Mouse (Mus musculus): Measurements from ENCODE around the gene 6030408B16Rik. TPM values are rescaled to one million over a fixed set of nuclear protein-coding genes. Genes with fewer than 3 reads are reported as not detected.
"Not testable (repeated sequence)": the region's sequence is repeated elsewhere in the genome, so short reads cannot be mapped to it uniquely, and the experiment has no call there.

6030408B16Rik gene
- polyA plus RNA-seq, 1 experiment from 2014 or later, result 0.28 TPM

DNA sequence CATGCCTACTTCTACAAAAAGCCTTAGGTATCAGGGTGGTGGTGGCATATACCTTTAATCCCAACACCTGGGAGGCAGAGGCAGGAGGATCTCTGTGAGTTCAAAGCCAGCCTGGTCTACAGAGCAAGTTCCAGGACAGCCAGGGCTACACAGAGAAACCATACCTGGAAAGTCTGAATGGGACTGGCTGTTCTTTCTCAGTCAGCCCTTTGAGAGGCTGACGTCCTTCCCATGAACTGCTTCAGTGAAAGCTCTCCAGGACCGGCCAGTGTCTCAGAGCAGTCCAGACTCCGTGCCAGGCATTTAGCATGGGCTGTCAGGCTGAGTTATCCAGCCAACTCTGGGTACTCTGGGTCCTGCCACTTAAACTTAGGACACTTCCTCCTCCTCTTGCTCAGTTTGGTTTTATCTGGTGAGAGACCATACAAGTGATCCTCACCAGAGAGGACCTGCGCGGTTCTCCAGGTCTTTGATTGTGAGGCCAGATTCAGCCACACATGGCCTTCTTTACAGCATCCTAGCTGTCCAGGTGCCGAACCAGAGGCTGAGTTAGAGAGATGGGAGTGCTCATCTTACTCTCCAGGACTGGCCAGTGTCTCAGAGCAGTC, 27.1 kb downstream of the 6030408B16Rik start:
- no peaks in the 10 kb centered on the region for H3K27me3 ChIP-seq (replicated peaks)
- ATAC-seq (replicated peaks), result no peak
- H3K4me3 ChIP-seq, result no peak overlapping the region
- no peak overlapping the region for H3K4me2 ChIP-seq
- H3K4me1 ChIP-seq, result peaks cover 3% of the 10 kb centered on the region; the same call in 1 of the 2 replicates
- H3K9ac ChIP-seq, result no peak overlapping the region
- no peaks in the 10 kb centered on the region for H3K9me3 ChIP-seq
- no peak overlapping the region for H3K27ac ChIP-seq
- no peaks in the 10 kb centered on the region for H3K36me3 ChIP-seq (replicated peaks)
- WGBS, result 87% methylated on average over 6 of the region's 6 CpGs

DNA sequence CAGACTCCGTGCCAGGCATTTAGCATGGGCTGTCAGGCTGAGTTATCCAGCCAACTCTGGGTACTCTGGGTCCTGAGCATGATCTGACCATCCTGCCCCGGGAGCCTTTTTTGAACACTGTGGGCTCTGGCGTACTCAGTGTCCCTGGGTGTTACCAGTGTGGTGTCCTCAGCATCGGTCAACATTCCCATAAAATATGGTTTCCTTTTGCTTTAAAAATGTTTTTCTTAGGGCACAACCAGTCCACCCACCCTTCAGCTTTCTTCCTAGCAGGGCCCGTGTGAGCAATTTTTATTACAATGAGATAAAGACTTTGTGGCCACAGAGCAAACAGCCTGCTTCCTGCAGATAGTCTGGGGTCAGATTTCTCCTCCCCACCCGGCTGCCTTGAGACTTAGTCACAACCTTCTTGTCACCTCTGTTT, 27.6 kb downstream of the 6030408B16Rik start:
- H3K27me3 ChIP-seq (replicated peaks), result no peaks in the 10 kb centered on the region
- H3K4me2 ChIP-seq, result no peak overlapping the region
- no peak overlapping the region for H3K4me3 ChIP-seq
- no peaks in the 10 kb centered on the region for H3K36me3 ChIP-seq (replicated peaks)
- H3K4me1 ChIP-seq, result peaks cover 3% of the 10 kb centered on the region; the same call in 1 of the 2 replicates
- no peak for ATAC-seq (replicated peaks)
- H3K9me3 ChIP-seq, result no peaks in the 10 kb centered on the region
- 71% methylated on average over 6 of the region's 6 CpGs for WGBS
- no peak overlapping the region for H3K9ac ChIP-seq
- H3K27ac ChIP-seq, result no peak overlapping the region

DNA sequence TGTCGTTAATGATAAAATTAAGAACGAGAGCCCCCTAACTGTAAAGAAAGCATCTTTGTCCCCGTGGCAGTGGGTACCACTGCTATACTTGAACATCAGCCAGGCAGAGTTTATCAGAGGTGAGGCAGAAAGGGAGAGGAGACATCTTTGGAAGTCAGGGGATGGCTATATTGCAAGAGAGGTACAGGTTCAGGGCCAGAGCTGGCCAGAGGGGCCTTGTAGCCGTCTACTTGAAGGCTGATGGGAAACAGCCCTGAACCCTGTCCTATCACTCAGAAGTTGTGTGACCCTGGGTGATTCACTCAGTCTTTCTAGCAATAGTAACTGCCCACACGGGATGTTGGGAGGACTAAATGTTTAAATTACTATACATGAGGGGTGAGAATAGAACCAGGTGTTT, 28.1 kb downstream of the 6030408B16Rik start:
- no peaks in the 10 kb centered on the region for H3K9me3 ChIP-seq
- no peak overlapping the region for H3K27ac ChIP-seq
- no peak overlapping the region for H3K4me3 ChIP-seq
- no peak overlapping the region for H3K4me2 ChIP-seq
- no peaks in the 10 kb centered on the region for H3K36me3 ChIP-seq (replicated peaks)
- no peaks in the 10 kb centered on the region for H3K27me3 ChIP-seq (replicated peaks)
- 78% methylated on average over 5 of the region's 5 CpGs for WGBS
- H3K9ac ChIP-seq, result no peak overlapping the region
- no peaks in the 10 kb centered on the region for H3K4me1 ChIP-seq
- no peak for ATAC-seq (replicated peaks)

DNA sequence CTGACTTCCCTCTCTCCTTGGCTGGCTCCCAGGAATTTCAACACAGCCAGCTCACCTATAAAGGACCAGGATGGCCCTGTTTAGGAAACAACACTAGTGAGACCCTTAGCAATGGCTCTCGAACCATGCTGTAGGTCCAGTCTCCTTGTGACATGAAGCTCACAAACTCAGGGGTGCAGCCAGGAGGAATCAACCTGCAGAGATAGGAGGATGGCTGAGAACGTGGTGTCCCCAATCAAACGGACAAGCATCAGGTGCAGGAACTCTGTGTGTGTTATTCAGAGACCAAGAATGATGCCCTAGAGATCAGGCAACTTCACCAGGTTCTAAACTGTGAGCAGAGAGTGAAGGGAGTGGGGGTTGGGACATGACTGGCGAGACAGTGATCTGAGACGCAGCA, 29.1 kb downstream of the 6030408B16Rik start:
- Histone ChIP-seq H3K9me3 (no peaks in the 10 kb centered on the region), H3K4me3 (no peak overlapping the region), H3K4me1 (no peaks in the 10 kb centered on the region), H3K27ac (no peak overlapping the region), H3K9ac (no peak overlapping the region), H3K4me2 (no peak overlapping the region), H3K36me3 (replicated peaks) (no peaks in the 10 kb centered on the region), H3K27me3 (replicated peaks) (no peaks in the 10 kb centered on the region)
- no peak for ATAC-seq (replicated peaks)
- 81% methylated on average over 5 of the region's 5 CpGs for WGBS

- H3K27ac ChIP-seq, result no peak overlapping the region
- H3K4me2 ChIP-seq, result no peak overlapping the region
- H3K27me3 ChIP-seq (replicated peaks), result no peaks in the 10 kb centered on the region
- no peak overlapping the region for H3K4me3 ChIP-seq
- no peaks in the 10 kb centered on the region for H3K4me1 ChIP-seq
- H3K9ac ChIP-seq, result no peak overlapping the region
- 88% methylated on average over 7 of the region's 7 CpGs for WGBS
- no peaks in the 10 kb centered on the region for H3K9me3 ChIP-seq
- ATAC-seq (replicated peaks), result no peak
- H3K36me3 ChIP-seq (replicated peaks), result no peaks in the 10 kb centered on the region
Measured at GRCm38 (mm10) chr15:101322640-101323039, 29.6 kb downstream of the 6030408B16Rik start.

DNA sequence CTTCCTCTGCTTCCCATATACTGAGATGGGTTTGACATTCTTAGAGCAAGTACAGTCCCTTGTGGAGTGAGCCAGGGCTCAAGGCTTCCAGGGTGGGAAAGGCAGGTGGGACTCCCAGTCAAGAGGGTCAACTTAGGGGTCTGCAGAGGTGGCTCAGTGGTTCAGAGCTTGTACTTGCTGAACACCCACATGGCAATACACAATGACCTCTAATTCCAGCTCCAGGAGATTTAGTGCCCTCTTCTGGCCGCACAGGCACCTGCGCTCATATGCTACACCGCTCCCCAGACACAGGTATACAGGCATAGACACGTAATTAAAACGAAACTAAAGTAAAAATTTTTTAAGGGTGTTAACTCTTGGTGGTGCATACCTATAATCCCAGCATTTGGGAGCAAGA, 30.5 kb downstream of the 6030408B16Rik start:
- H3K27ac ChIP-seq, result no peak overlapping the region
- no peaks in the 10 kb centered on the region for H3K4me1 ChIP-seq
- WGBS, result 92% methylated on average over 5 of the region's 5 CpGs
- H3K27me3 ChIP-seq (replicated peaks), result no peaks in the 10 kb centered on the region
- H3K4me2 ChIP-seq, result no peak overlapping the region
- ATAC-seq (replicated peaks), result no peak
- H3K9me3 ChIP-seq, result no peaks in the 10 kb centered on the region
- no peaks in the 10 kb centered on the region for H3K36me3 ChIP-seq (replicated peaks)
- no peak overlapping the region for H3K4me3 ChIP-seq
- H3K9ac ChIP-seq, result no peak overlapping the region

- H3K9me3 ChIP-seq; H3K27me3 ChIP-seq (replicated peaks); H3K4me3 ChIP-seq; H3K9ac ChIP-seq; H3K36me3 ChIP-seq (replicated peaks); H3K4me1 ChIP-seq; H3K27ac ChIP-seq; ATAC-seq (replicated peaks); H3K4me2 ChIP-seq: not testable (repeated sequence)
Measured at GRCm38 (mm10) chr15:101324409-101324808, 31.4 kb downstream of the 6030408B16Rik start.

DNA sequence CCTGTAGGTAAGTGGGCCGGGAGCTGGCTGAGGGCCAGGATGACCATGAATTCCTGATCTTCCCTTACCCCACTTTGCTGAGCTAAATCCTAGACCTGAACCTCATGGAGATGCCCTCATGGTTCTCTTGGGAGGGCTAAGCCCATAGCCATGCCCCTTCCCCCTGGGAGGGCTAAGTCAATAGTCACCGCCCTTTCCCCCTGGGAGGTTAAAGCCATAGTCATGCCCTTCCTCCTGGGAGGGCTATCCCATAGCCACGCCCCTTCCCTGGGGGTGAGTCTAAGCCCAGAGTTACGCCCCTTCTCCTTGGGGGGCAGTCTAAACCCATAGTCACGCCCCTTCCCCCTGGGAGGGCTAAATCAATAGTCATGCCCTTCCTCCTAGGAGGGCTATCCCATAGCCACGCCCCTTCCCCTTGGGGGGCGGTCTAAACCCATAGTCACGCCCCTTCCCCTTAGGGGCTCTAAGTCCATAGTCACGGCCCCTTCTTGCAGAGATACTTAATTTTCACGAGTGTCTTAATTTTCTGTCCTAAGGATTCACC, 33.1 kb downstream of the 6030408B16Rik start:
- no peak overlapping the region for H3K27ac ChIP-seq
- H3K36me3 ChIP-seq (replicated peaks), result no peaks in the 10 kb centered on the region
- no peaks in the 10 kb centered on the region for H3K9me3 ChIP-seq
- H3K4me1 ChIP-seq, result no peaks in the 10 kb centered on the region
- no peak for ATAC-seq (replicated peaks)
- H3K4me3 ChIP-seq, result no peak overlapping the region
- H3K27me3 ChIP-seq (replicated peaks), result no peaks in the 10 kb centered on the region
- H3K9ac ChIP-seq, result no peak overlapping the region
- H3K4me2 ChIP-seq, result no peak overlapping the region
- 41% methylated on average over 10 of the region's 10 CpGs for WGBS

GRCm38 (mm10) chr15:101327282-101327681, 34.3 kb downstream of the 6030408B16Rik start:
- Histone ChIP-seq H3K27ac (no peak overlapping the region), H3K27me3 (replicated peaks) (no peaks in the 10 kb centered on the region), H3K4me1 (no peaks in the 10 kb centered on the region), H3K9me3 (no peaks in the 10 kb centered on the region), H3K4me2 (no peak overlapping the region), H3K9ac (no peak overlapping the region), H3K4me3 (no peak overlapping the region), H3K36me3 (replicated peaks) (no peaks in the 10 kb centered on the region)
- no peak; the same call in 1 of the 2 replicates for ATAC-seq (replicated peaks)
- WGBS, result 4% methylated on average over 6 of the region's 6 CpGs

GRCm38 (mm10) chr15:101328876-101329563, 36.0 kb downstream of the 6030408B16Rik start:
- H3K36me3 ChIP-seq (replicated peaks), result no peaks in the 10 kb centered on the region
- no peaks in the 10 kb centered on the region for H3K9me3 ChIP-seq
- no peaks in the 10 kb centered on the region for H3K27me3 ChIP-seq (replicated peaks)
- H3K4me2 ChIP-seq, result no peak overlapping the region
- H3K27ac ChIP-seq, result no peak overlapping the region
- H3K4me3 ChIP-seq, result no peak overlapping the region
- no peak overlapping the region for H3K9ac ChIP-seq
- ATAC-seq (replicated peaks), result no peak
- H3K4me1 ChIP-seq, result no peaks in the 10 kb centered on the region
- WGBS, result 61% methylated on average over 3 of the region's 3 CpGs

DNA sequence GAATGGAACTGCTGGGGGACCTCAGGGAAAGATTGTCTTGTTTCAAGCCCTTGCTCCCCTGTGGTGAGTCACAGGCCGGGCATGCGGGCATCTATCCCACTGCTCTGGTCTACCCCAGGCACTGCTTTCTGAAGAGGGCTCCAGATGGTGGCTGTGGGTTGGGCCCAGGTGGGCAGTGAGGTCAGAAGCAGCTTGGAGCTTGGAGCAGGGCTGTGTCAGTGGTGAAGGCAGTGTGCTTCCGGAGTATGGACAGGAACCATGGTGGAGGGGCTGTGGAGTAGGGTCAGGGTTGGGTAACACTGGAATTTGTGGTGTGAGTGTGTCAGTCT, 36.5 kb downstream of the 6030408B16Rik start:
- 58% methylated on average over 3 of the region's 3 CpGs for WGBS

GRCm38 (mm10) chr15:101331090-101331489, 38.1 kb downstream of the 6030408B16Rik start:
- Histone ChIP-seq H3K4me1 (no peaks in the 10 kb centered on the region), H3K27me3 (replicated peaks) (no peaks in the 10 kb centered on the region), H3K27ac (no peak overlapping the region), H3K9ac (no peak overlapping the region), H3K4me3 (no peak overlapping the region), H3K4me2 (no peak overlapping the region), H3K36me3 (replicated peaks) (no peaks in the 10 kb centered on the region), H3K9me3 (no peaks in the 10 kb centered on the region)
- 79% methylated on average over 4 of the region's 4 CpGs for WGBS
- no peak for ATAC-seq (replicated peaks)

More for the DNA sequence above, 36.5 kb downstream of the 6030408B16Rik start:
- ATAC-seq (replicated peaks), result no peak
- H3K27ac ChIP-seq, result no peak overlapping the region
- H3K4me2 ChIP-seq, result no peak overlapping the region
- H3K9me3 ChIP-seq, result no peaks in the 10 kb centered on the region
- no peaks in the 10 kb centered on the region for H3K36me3 ChIP-seq (replicated peaks)
- no peak overlapping the region for H3K9ac ChIP-seq
- H3K4me3 ChIP-seq, result no peak overlapping the region
- no peaks in the 10 kb centered on the region for H3K27me3 ChIP-seq (replicated peaks)
- H3K4me1 ChIP-seq, result no peaks in the 10 kb centered on the region

DNA sequence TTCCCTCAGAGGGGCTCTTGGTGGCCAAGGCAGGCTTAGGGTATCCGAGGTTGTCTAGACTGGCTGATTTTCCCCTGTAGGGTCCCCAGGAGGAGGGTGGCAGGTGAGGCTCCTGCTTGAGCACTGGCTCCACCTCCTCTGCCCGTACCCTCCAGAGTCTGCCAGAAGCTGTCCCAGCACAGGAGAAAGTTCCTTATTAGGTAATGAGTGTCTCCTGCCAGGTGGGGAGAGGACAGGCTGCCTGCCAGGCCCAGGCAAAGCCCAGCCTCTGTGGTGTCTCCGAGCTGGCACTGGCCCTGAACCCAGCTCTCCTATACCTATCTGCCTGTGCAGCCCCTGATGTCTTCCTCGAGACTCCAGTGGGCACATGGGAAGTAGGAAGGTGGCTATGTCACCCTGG, 39.4 kb downstream of the 6030408B16Rik start:
- WGBS, result 71% methylated on average over 4 of the region's 4 CpGs
- Histone ChIP-seq H3K9ac (no peak overlapping the region), H3K27ac (no peak overlapping the region), H3K4me1 (no peaks in the 10 kb centered on the region), H3K9me3 (no peaks in the 10 kb centered on the region), H3K27me3 (replicated peaks) (no peaks in the 10 kb centered on the region), H3K4me3 (no peak overlapping the region), H3K4me2 (no peak overlapping the region), H3K36me3 (replicated peaks) (no peaks in the 10 kb centered on the region)
- no peak for ATAC-seq (replicated peaks)

Measured in midbrain, embryonic 15.5 days (tissue).